Mouse (Mus musculus): ENCODE results near the gene Usp21. TPM values are rescaled to one million over a fixed set of nuclear protein-coding genes. Genes with fewer than 3 reads are reported as not detected.

The Usp21 gene
- total and polyA plus RNA-seq, 3 experiments, result 10.0 to 66.4 TPM; not detected in 1

DNA sequence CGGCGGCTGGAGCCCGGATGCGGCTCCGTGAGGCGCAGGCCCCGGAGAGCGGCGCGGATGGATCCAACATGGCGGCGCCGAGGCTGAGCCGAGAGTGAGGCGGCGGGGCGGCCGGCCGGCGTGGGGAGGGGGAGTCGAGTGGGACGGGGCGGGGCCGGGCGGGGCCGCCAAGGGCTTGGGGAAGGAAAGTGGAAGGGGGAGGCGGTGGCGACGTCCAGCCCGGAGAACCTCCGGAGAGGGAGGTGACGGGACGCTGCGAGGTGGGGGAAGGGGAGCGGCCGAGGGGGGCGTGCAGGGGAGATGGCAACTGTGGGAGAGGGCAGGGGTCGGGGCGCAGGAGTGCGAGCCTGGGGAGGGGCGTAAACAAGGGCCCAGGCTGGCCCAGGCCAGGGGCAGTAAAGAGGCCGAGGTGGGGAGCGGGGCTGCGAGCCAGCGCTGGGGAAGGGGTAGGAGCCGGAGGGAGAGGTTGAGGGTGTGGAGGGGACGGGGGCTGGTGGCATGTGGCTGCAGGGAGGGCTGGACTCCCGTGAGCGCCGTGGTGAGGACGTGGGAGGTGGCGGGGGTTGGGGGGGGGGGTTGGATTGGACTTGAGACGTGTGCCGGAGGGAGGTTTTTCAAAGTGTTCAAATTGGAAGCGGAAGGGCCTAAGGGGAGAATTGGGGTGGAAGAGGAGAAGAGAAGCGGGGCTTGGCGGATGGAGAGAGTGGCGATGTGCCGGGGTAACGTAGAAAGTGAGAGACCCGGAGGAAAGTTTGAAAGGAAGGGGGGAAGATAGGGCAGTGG is 41.8 kb upstream of the Usp21 start (continued):
- TF ChIP-seq EP300 (IDR thresholded peaks at IDR 0.05; ENCODE audit: low read depth in 1 of 2, low read length in 2 of 2) (no peak; a peak in 1 of 4 replicates), MEF2A (IDR thresholded peaks at IDR 0.05; ENCODE audit: extremely low read depth, insufficient replicate concordance, low read depth, low read length, poor library complexity, severe bottlenecking) (no peak), CHD1 (IDR thresholded peaks at IDR 0.05; ENCODE audit: low read depth, low read length) (0 out of 2 replicates have a peak, but pooled peaks have one; percentile 60), POLR2AphosphoS5 (IDR thresholded peaks at IDR 0.05; ENCODE audit: borderline replicate concordance, low read depth, low read length) (no peak), GABPA (IDR thresholded peaks at IDR 0.05; ENCODE audit: low read depth, low read length) (no peak), HCFC1 (IDR thresholded peaks at IDR 0.05; ENCODE audit: low read depth, low read length) (0 out of 2 replicates have a peak, but pooled peaks have one; percentile 28), MAFK (IDR thresholded peaks at IDR 0.05; ENCODE audit: borderline replicate concordance, low read depth, low read length) (no peak), NELFE (IDR thresholded peaks at IDR 0.05; ENCODE audit: low read depth, low read length) (peak; percentile 36; the same call in 1 of the 2 replicates), KAT2A (conservative IDR thresholded peaks at IDR 0.05; ENCODE audit: low read depth, low read length) (no peak)

DNA sequence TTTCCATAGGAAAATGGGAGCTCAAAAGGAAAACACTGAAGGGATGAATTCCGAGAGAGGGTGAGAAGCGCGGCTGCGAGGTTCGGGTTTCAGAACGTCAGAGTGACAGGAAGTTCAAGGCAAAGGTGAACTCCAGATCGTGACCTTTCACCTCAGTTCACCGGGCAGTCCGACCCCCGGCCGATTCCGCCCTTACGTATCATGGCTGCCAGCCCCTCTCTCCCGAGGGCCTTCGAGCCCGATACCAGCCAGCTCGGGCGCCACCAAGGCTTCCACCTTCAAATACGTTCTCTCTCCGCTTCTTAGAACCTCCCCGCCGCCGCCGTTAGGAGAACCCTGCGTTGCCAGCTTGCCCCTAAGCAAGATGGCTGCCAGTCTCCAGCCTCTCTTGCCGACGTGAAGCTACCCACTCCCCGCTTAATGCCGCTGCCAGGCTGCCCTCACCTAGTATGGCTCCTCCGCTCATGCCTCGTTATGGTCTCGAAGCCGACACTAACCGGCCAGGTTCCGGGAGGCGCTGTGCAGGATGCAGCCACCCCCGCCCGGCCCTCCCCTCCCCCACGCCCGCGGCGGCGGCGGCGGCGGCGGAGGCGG is 41.1 kb upstream of the Usp21 start, which contains the start of gene Dedd:
Gene Dedd, plus strand, starts transcription at position 307 of the 594 bp plus-strand sequence.
- peaks cover 4 to 11% of the 10 kb centered on the region in 2 experiments; a peak in 3 of 4 replicates for H3K4me1 ChIP-seq (ENCODE audit: control insufficient read depth in 1 of 2, insufficient read depth in 2 of 2, low read length in 2 of 2)
- no peaks in the 10 kb centered on the region for H3K27me3 ChIP-seq (ENCODE audit: control insufficient read depth in 1 of 2, insufficient read depth in 2 of 2, low read length in 2 of 2)
- H3K9ac ChIP-seq (ENCODE audit: control insufficient read depth, low read depth, low read length, poor library complexity, severe bottlenecking), result peak within 1 kb of the TSS; percentile 88
- H3K4me3 ChIP-seq (ENCODE audit: control insufficient read depth in 1 of 2, insufficient read depth in 1 of 2, low read depth in 2 of 2, low read length in 2 of 2), result peak within 1 kb of the TSS; percentile 90 to 93
- H3K9me3 ChIP-seq (replicated peaks; ENCODE audit: insufficient read depth, low read length), result no peaks in the 10 kb centered on the region
- peak within 1 kb of the TSS; percentile 88 for H3K27ac ChIP-seq (ENCODE audit: control insufficient read depth, low read depth, low read length)
- peak; percentile 96 for DNase-seq (ENCODE audit: low read depth, low spot score)
- H3K36me3 ChIP-seq (ENCODE audit: control insufficient read depth in 1 of 2, insufficient read depth in 2 of 2, low read length in 2 of 2), result peaks cover 0 to 20% of the 10 kb centered on the region in 2 experiments; a peak in 2 of 4 replicates
- peaks cover 54% of the 10 kb centered on the region for H3K79me2 ChIP-seq (ENCODE audit: control insufficient read depth, insufficient read depth, low read length, poor library complexity)
- TF ChIP-seq ZKSCAN1 (IDR thresholded peaks at IDR 0.05; ENCODE audit: low read depth, low read length) (no peak), UBTF (IDR thresholded peaks at IDR 0.05; ENCODE audit: borderline replicate concordance, insufficient read depth, low read depth, low read length) (0 out of 2 replicates have a peak, but pooled peaks have one; percentile 79), MXI1 (IDR thresholded peaks at IDR 0.05; ENCODE audit: low read depth, low read length) (peak; percentile 72), CHD2 (IDR thresholded peaks at IDR 0.05; ENCODE audit: low read length) (peak; percentile 78), KAT2A (conservative IDR thresholded peaks at IDR 0.05; ENCODE audit: low read depth, low read length) (peak; percentile 80), TCF12 (IDR thresholded peaks at IDR 0.05; ENCODE audit: low read depth, low read length) (peak; percentile 42), MYB (IDR thresholded peaks at IDR 0.05; ENCODE audit: low read depth, low read length) (no peak), HCFC1 (IDR thresholded peaks at IDR 0.05; ENCODE audit: low read depth, low read length) (peak; percentile 93), NELFE (IDR thresholded peaks at IDR 0.05; ENCODE audit: low read depth, low read length) (peak; percentile 71), POLR2AphosphoS5 (IDR thresholded peaks at IDR 0.05; ENCODE audit: borderline replicate concordance, low read depth, low read length) (no peak), ETS1 (IDR thresholded peaks at IDR 0.05; ENCODE audit: low read depth, low read length) (no peak), E2F4 (IDR thresholded peaks at IDR 0.05; ENCODE audit: borderline replicate concordance, low read depth, low read length) (no peak), JUND (IDR thresholded peaks at IDR 0.05; ENCODE audit: low read depth, low read length) (no peak), RAD21 (IDR thresholded peaks at IDR 0.05; ENCODE audit: low read depth, low read length) (no peak), ZNF384 (IDR thresholded peaks at IDR 0.05; ENCODE audit: low read depth, low read length) (no peak), BHLHE40 (IDR thresholded peaks at IDR 0.05; ENCODE audit: borderline replicate concordance, low read depth, low read length) (no peak), TAL1 (IDR thresholded peaks at IDR 0.05; ENCODE audit: low read length) (no peak), POLR2A (IDR thresholded peaks at IDR 0.05; ENCODE audit: control insufficient read depth in 1 of 2, insufficient read depth in 1 of 2, low read depth in 1 of 2, low read length in 2 of 2, poor library complexity in 1 of 2) (peak; percentile 17 to 73; a peak in 2 of 4 replicates), SMC3 (IDR thresholded peaks at IDR 0.05; ENCODE audit: low read depth, low read length) (no peak), NRF1 (IDR thresholded peaks at IDR 0.05; ENCODE audit: insufficient read depth, low read depth, low read length, poor library complexity, severe bottlenecking) (peak; percentile 54; the same call in 1 of the 2 replicates), RCOR1 (IDR thresholded peaks at IDR 0.05; ENCODE audit: low read depth, low read length) (no peak; the same call in 1 of the 2 replicates), MAZ (IDR thresholded peaks at IDR 0.05; ENCODE audit: low read depth, low read length) (peak; percentile 59; the same call in 1 of the 2 replicates), GABPA (IDR thresholded peaks at IDR 0.05; ENCODE audit: low read depth, low read length) (0 out of 2 replicates have a peak, but pooled peaks have one; percentile 9), EP300 (IDR thresholded peaks at IDR 0.05; ENCODE audit: low read depth in 1 of 2, low read length in 2 of 2) (no peak), ELF1 (IDR thresholded peaks at IDR 0.05; ENCODE audit: low read depth, low read length) (peak; percentile 89), GATA1 (IDR thresholded peaks at IDR 0.05; ENCODE audit: low read depth, low read length) (peak; percentile 17; the same call in 1 of the 2 replicates), USF1 (IDR thresholded peaks at IDR 0.05; ENCODE audit: low read depth, low read length) (no peak)
